Mouse (Mus musculus) midbrain, embryonic 14.5 days (tissue): ENCODE data around the gene Gtf2ird1. TPM values are rescaled to one million over a fixed set of nuclear protein-coding genes. Genes with fewer than 3 reads are reported as not detected.

ENCODE experiments used
- ATAC-seq: fragments of 200-750 bp; cut with Nextera tagmentation; 2 replicates; pipeline ENCODE4 v1.8.0; 2017; ENCODE audit warnings: moderate number of reproducible peaks, moderate library complexity; ENCODE audit not compliant: low FRiP score, low TSS enrichment
- DNase-seq: peaks from one replicate; pipeline ENCODE4 v3.0.0-alpha.2; 2015
- H3K27ac ChIP-seq: fragments of 300-500 bp; sonication (generic); replicated peaks from 2 replicates; pipeline ENCODE4 v1.5.1; 2014; ENCODE audit warnings: mild to moderate bottlenecking, low read depth, low read length, moderate library complexity
- H3K27me3 ChIP-seq: fragments of 300-500 bp; sonication (generic); 2 replicates; pipeline ENCODE4 v1.6.1; 2014; ENCODE audit warnings: low read length, control low read depth, mixed read lengths; ENCODE audit not compliant: control insufficient read depth, insufficient read depth
- H3K36me3 ChIP-seq: fragments of 300-500 bp; sonication (generic); 2 replicates; pipeline ENCODE4 v1.6.1; 2014; ENCODE audit warnings: low read length, control low read depth; ENCODE audit not compliant: control insufficient read depth, insufficient read depth
- H3K4me1 ChIP-seq: fragments of 300-500 bp; sonication (generic); 2 replicates; pipeline ENCODE4 v1.6.1; 2014; ENCODE audit warnings: mild to moderate bottlenecking, antibody characterized with exemption, low read length, control low read depth; ENCODE audit not compliant: control insufficient read depth, insufficient read depth
- H3K4me2 ChIP-seq: fragments of 300-500 bp; sonication (generic); 2 replicates; pipeline ENCODE4 v1.6.1; 2014; ENCODE audit warnings: mild to moderate bottlenecking, low read length, moderate library complexity
- H3K4me3 ChIP-seq: fragments of 300-500 bp; sonication (generic); replicated peaks from 2 replicates; pipeline ENCODE4 v1.5.1; 2014; ENCODE audit warnings: low read depth, low read length
- H3K9ac ChIP-seq: fragments of 300-500 bp; sonication (generic); replicated peaks from 2 replicates; pipeline ENCODE4 v1.6.1; 2014; ENCODE audit warnings: mild to moderate bottlenecking, low read length, moderate library complexity
- H3K9me3 ChIP-seq: fragments of 300-500 bp; sonication (generic); 2 replicates; pipeline ENCODE4 v1.6.1; 2016; ENCODE audit warnings: low read length, control low read depth, mixed read lengths; ENCODE audit not compliant: control insufficient read depth
- WGBS: fragments of 180-500 bp; shearing (Covaris S2); extraction: QIAGEN DNeasy Blood & Tissue Kit; methylation state at CpG from one replicate; pipeline ENCODE4 v1.1.7; 2014; 5-methylcytosine and 5-hydroxymethylcytosine counted together
- polyA plus RNA-seq: library from polyadenylated mRNA; unstranded; fragments of >200 nt; fragmentation: Nextera tagmentation; extraction: Ambion mirVana; gene quantifications from 2 replicates; pipeline ENCODE4 v1.2.1, GENCODE M21; 2014

The Gtf2ird1 gene
- polyA plus RNA-seq = 75.1 and 75.5 TPM in 2 replicates

DNA sequence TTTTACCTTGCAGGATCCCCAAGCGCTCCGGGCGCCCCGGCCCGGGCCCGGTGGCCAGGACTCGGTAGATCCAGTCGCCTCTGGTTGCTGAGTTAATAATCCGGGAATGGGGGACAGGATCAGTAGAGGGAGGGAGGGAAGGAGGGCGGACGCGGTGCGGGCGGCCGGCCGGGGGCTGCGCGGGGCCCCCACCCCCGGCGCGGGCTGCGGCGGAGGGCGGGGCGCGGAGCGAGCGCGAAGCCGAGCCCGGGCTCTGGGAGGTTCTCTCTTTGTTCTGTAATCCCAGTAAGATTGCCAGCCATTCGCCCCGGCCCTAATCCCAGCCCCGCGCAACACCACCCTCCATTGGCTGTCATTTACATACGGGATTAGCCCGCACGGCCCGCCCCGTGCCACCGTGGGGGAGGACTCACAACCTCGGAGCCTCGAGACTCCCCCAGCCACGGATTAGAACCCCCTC lies at the start of gene Gtf2ird1:
Gene Gtf2ird1 (minus strand): TSS at position 214 of the 460 bp plus-strand sequence.
- under 1% methylated on average over 43 of the region's 44 CpGs for WGBS
- peaks cover 17% of the 10 kb centered on the region for H3K4me1 ChIP-seq
- DNase-seq = peak; percentile 87
- H3K27ac ChIP-seq = peak within 1 kb of the TSS; percentile 94
- peak within 1 kb of the TSS; percentile 86 for H3K9ac ChIP-seq
- H3K9me3 ChIP-seq = no peaks in the 10 kb centered on the region
- H3K4me2 ChIP-seq = peak within 1 kb of the TSS; percentile 86
- peak within 1 kb of the TSS; percentile 71 for H3K4me3 ChIP-seq
- ATAC-seq = peak; percentile 84
- no peaks in the 10 kb centered on the region for H3K36me3 ChIP-seq
- H3K27me3 ChIP-seq = no peaks in the 10 kb centered on the region

- Histone ChIP-seq H3K36me3 (peaks cover 91% of the 10 kb centered on the region), H3K27me3 (no peaks in the 10 kb centered on the region), H3K27ac (no peak overlapping the region), H3K9ac (no peak overlapping the region), H3K4me1 (no peaks in the 10 kb centered on the region), H3K9me3 (no peaks in the 10 kb centered on the region), H3K4me2 (no peak overlapping the region), H3K4me3 (no peak overlapping the region)
- peak; percentile 15; the same call in 1 of the 2 replicates for ATAC-seq
- peak; percentile 45 for DNase-seq
- 69% methylated on average over 9 of the region's 9 CpGs for WGBS
Observed at GRCm38 (mm10) chr5:134505810-134506292, 49.3 kb upstream of the Gtf2ird1 start.

- no peaks in the 10 kb centered on the region for H3K27me3 ChIP-seq
- DNase-seq (no peak), ATAC-seq (no peak)
- peaks cover 89% of the 10 kb centered on the region for H3K36me3 ChIP-seq
- H3K9me3 ChIP-seq = no peaks in the 10 kb centered on the region
- 95% methylated on average over 18 of the region's 18 CpGs for WGBS
- no peak overlapping the region for H3K4me3 ChIP-seq
- H3K27ac ChIP-seq = no peak overlapping the region
- no peak overlapping the region for H3K9ac ChIP-seq
- no peaks in the 10 kb centered on the region for H3K4me1 ChIP-seq
- no peak overlapping the region for H3K4me2 ChIP-seq
Observed at GRCm38 (mm10) chr5:134502591-134502990, 46.1 kb upstream of the Gtf2ird1 start.

DNA sequence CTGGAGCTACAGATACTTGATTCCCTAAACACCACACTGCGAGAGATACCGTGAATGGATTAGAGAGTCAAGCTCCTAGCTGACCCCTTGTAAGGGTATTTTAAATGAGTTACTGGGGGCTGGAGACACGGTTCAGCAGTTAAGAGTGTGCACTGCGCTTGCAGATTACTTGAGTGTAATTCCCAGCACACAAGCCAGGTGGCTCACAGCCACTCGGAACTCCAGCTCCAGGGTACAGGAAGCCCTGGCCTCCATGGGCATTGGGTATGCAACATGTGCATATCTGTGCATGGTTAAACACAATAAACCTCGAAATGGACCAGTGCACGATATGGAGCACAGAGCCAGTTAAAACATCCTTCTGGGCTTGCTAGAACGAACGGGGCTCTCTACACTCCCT lies 44.9 kb upstream of the Gtf2ird1 start:
- no peaks in the 10 kb centered on the region for H3K4me1 ChIP-seq
- H3K4me3 ChIP-seq = no peak overlapping the region
- no peak overlapping the region for H3K4me2 ChIP-seq
- WGBS = 80% methylated on average over 9 of the region's 9 CpGs
- peaks cover 91% of the 10 kb centered on the region for H3K36me3 ChIP-seq
- H3K9ac ChIP-seq = no peak overlapping the region
- H3K9me3 ChIP-seq = no peaks in the 10 kb centered on the region
- DNase-seq = peak; percentile 41
- no peaks in the 10 kb centered on the region for H3K27me3 ChIP-seq
- no peak overlapping the region for H3K27ac ChIP-seq
- no peak for ATAC-seq

DNA sequence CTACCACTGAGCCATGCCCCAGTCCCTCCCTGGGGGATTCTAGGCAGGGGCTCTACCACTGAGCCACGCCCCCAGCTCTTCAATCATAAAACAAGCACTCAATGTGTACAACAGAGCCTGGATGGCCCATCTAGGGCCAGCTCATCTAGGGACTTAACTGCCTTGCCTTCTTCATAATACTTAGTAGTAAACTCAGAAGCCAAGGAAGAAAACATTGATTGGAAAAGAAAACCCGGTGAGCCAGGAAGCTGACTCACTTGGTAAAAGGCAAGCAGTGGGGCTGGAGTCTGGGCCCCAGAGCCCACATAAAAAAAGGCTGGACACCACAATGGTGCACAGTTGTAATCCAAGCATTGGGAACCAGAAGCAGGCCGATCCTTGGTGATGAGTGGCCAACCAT lies 44.2 kb upstream of the Gtf2ird1 start:
- Histone ChIP-seq H3K4me2 (no peak overlapping the region), H3K4me3 (no peak overlapping the region), H3K9me3 (no peaks in the 10 kb centered on the region), H3K36me3 (peaks cover 94% of the 10 kb centered on the region), H3K4me1 (no peaks in the 10 kb centered on the region), H3K27me3 (no peaks in the 10 kb centered on the region), H3K27ac (no peak overlapping the region), H3K9ac (no peak overlapping the region)
- 93% methylated on average over 3 of the region's 3 CpGs for WGBS
- ATAC-seq = no peak
- no peak for DNase-seq

DNA sequence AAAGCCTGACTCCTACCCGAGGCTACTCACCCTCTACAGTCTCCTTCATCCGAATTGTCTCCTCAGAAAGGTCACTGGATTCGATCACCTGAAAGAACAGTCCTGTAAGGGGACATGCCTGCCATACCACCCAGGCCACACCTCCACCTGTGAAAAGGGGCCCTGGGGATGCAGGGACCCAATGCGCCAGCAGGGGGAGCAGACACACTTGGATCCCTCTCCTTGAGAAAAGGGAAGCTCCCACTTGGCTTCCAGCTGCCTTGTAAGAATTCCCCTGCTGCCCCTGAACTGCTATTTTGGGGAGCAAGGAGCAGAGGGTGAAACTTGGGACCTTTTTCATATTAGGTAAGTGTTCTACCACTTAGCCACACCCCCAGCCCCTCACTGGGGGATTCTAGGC lies 43.5 kb upstream of the Gtf2ird1 start:
- WGBS = 82% methylated on average over 4 of the region's 4 CpGs
- H3K9ac ChIP-seq = no peak overlapping the region
- H3K27me3 ChIP-seq = no peaks in the 10 kb centered on the region
- no peak overlapping the region for H3K27ac ChIP-seq
- peak; percentile 49 for DNase-seq
- H3K36me3 ChIP-seq = peaks cover 94% of the 10 kb centered on the region
- no peaks in the 10 kb centered on the region for H3K9me3 ChIP-seq
- no peak overlapping the region for H3K4me3 ChIP-seq
- no peak for ATAC-seq
- no peaks in the 10 kb centered on the region for H3K4me1 ChIP-seq
- no peak overlapping the region for H3K4me2 ChIP-seq

GRCm38 (mm10) chr5:134497026-134497425 lies 40.5 kb upstream of the Gtf2ird1 start:
- H3K4me1 ChIP-seq = no peaks in the 10 kb centered on the region
- no peaks in the 10 kb centered on the region for H3K9me3 ChIP-seq
- no peak overlapping the region for H3K27ac ChIP-seq
- WGBS = 94% methylated on average over 5 of the region's 5 CpGs
- no peak for DNase-seq
- H3K36me3 ChIP-seq = peaks cover 92% of the 10 kb centered on the region
- H3K4me3 ChIP-seq = no peak overlapping the region
- no peak overlapping the region for H3K4me2 ChIP-seq
- no peak for ATAC-seq
- no peak overlapping the region for H3K9ac ChIP-seq
- H3K27me3 ChIP-seq = no peaks in the 10 kb centered on the region

DNA sequence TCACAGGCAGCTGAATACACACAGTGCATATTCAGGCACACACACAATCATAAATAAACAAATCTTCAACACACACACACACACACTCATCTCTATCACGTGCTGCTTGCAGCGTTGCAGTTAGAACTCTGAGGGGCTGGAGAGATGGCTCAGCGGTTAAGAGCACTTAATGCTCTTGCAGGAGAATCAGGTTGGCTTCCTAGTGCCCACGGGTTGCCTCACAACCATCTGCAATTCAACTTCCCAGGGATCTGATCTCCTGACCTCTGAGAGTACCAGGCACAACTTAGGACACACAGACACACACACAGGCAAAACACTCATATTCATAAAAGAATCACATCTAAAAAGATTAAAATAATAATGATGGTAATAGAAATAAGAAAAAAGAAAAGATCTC lies 39.3 kb upstream of the Gtf2ird1 start:
- no peaks in the 10 kb centered on the region for H3K9me3 ChIP-seq
- H3K4me2 ChIP-seq = no peak overlapping the region
- H3K4me1 ChIP-seq = no peaks in the 10 kb centered on the region
- WGBS = 87% methylated on average over 4 of the region's 4 CpGs
- no peak overlapping the region for H3K9ac ChIP-seq
- no peak for DNase-seq
- no peak overlapping the region for H3K27ac ChIP-seq
- no peak overlapping the region for H3K4me3 ChIP-seq
- no peak for ATAC-seq
- no peaks in the 10 kb centered on the region for H3K27me3 ChIP-seq
- peaks cover 90% of the 10 kb centered on the region for H3K36me3 ChIP-seq

GRCm38 (mm10) chr5:134494142-134494541 lies 37.6 kb upstream of the Gtf2ird1 start:
- no peak overlapping the region for H3K4me3 ChIP-seq
- H3K27me3 ChIP-seq = no peaks in the 10 kb centered on the region
- ATAC-seq (peak; percentile 48; the same call in 1 of the 2 replicates), DNase-seq (peak; percentile 90)
- WGBS = 57% methylated on average over 11 of the region's 11 CpGs
- no peak overlapping the region for H3K4me2 ChIP-seq
- no peaks in the 10 kb centered on the region for H3K4me1 ChIP-seq
- H3K27ac ChIP-seq = no peak overlapping the region
- no peaks in the 10 kb centered on the region for H3K9me3 ChIP-seq
- H3K9ac ChIP-seq = no peak overlapping the region; the same call in 1 of the 2 replicates
- peaks cover 95% of the 10 kb centered on the region for H3K36me3 ChIP-seq
